Mouse (Mus musculus): Measurements from ENCODE around the gene Rmdn2.

DNA sequence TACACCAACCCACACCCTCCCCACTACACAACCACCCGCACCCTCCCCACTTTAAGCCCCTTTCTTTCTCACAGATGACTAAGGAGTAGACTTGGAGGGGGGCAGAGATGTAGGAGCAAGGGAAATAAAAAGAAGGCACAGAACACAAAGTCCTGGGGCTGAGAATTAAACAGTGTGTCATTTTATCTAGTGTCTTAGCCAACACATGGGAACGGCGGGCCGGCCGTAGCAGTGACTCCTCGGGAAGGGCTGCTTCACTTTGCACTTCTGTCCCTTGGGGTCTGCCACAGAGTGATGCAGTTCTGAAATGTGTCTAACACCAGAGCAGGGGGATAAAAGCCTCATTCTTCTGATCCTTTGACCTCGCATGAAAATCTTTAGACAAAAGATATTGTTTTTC, 109.0 kb downstream of the Rmdn2 start:
- no peak for TF ChIP-seq CTCF (IDR thresholded peaks at IDR 0.05; ENCODE audit: borderline replicate concordance, insufficient read depth, low read depth, low read length)
- no peak for TF ChIP-seq POLR2A (IDR thresholded peaks at IDR 0.05; ENCODE audit: borderline replicate concordance, insufficient read depth, low read length)

Measured in cerebellum, adult 2 months (tissue).